In genomic region chr11:73131020-73131419, GRCm38 (mm10) we compare ENCODE assay signal across 8 mouse cellular contexts. TPM values are rescaled to one million over a fixed set of nuclear protein-coding genes. Genes with fewer than 3 reads are reported as not detected.
A peak's percentile ranks its signal among the peaks of the same experiment; 100 is the strongest.
DNase-seq lines count a peak whose midpoint lies in the region; ATAC-seq and TF ChIP-seq lines count a peak whose summit lies in the region.

No protein-coding gene starts in this region.

- peak; percentile 45 to 49 for DNase-seq in heart, postnatal 10 days
- no peak for DNase-seq in heart, adult 18-20 months
- DNase-seq in 416B (ENCODE audit: low read depth), result peak; percentile 75
- DNase-seq in ZHBTc4 (ENCODE audit: low read depth, low spot score), result peak; percentile 63
- peak; percentile 32 for DNase-seq in lung, postnatal 0 days (ENCODE audit: low spot score)
- no peak for DNase-seq in cerebellum, adult 8-10 months
- DNase-seq in forebrain, embryonic 14.5 days (ENCODE audit: low spot score), result no peak
- DNase-seq in embryo, embryonic 11 days, result no peak

- WGBS in lung, postnatal 0 days, result 62% methylated on average over 7 of the region's 7 CpGs
- 79% methylated on average over 7 of the region's 7 CpGs for WGBS in forebrain, embryonic 14.5 days

- intact Hi-C loops in heart, postnatal 10 days (cut with DNase I), result no loop called here

- ATAC-seq in lung, postnatal 0 days, result no peak
- ATAC-seq in forebrain, embryonic 14.5 days, result no peak

- no peak for TF ChIP-seq EP300 in lung, postnatal 0 days (IDR thresholded peaks at IDR 0.05)

- H3K27ac ChIP-seq in lung, postnatal 0 days (ENCODE audit: low read length), result no peak overlapping the region
- no peak overlapping the region for H3K27ac ChIP-seq in forebrain, embryonic 14.5 days (ENCODE audit: low read depth, low read length)

- no peaks in the 10 kb centered on the region for H3K27me3 ChIP-seq in lung, postnatal 0 days (replicated peaks; ENCODE audit: insufficient read depth, low read length)
- H3K27me3 ChIP-seq in forebrain, embryonic 14.5 days (replicated peaks; ENCODE audit: control insufficient read depth, insufficient read depth, low read length), result no peaks in the 10 kb centered on the region

- H3K4me1 ChIP-seq in lung, postnatal 0 days (ENCODE audit: insufficient read depth, low read depth, low read length), result no peaks in the 10 kb centered on the region
- 0 out of 2 replicates have a peak, but pooled peaks cover 1% of the 10 kb centered on the region for H3K4me1 ChIP-seq in forebrain, embryonic 14.5 days (ENCODE audit: control insufficient read depth, insufficient read depth, low read length)

- H3K4me2 ChIP-seq in lung, postnatal 0 days (replicated peaks; ENCODE audit: low read depth, low read length), result no peak overlapping the region
- no peak overlapping the region for H3K4me2 ChIP-seq in forebrain, embryonic 14.5 days (ENCODE audit: low read length)

- peak; percentile 52 for TF ChIP-seq CTCF in lung, postnatal 0 days (IDR thresholded peaks at IDR 0.05)

- no peaks in the 10 kb centered on the region for H3K9me3 ChIP-seq in lung, postnatal 0 days (ENCODE audit: low read length)
- H3K9me3 ChIP-seq in forebrain, embryonic 14.5 days (replicated peaks; ENCODE audit: control insufficient read depth, low read length), result no peaks in the 10 kb centered on the region

- H3K4me3 ChIP-seq in lung, postnatal 0 days (ENCODE audit: low read depth, low read length), result no peak overlapping the region
- no peak overlapping the region for H3K4me3 ChIP-seq in forebrain, embryonic 14.5 days (ENCODE audit: low read depth, low read length)

- H3K36me3 ChIP-seq in lung, postnatal 0 days (ENCODE audit: insufficient read depth, low read length), result no peaks in the 10 kb centered on the region
- peaks cover 12% of the 10 kb centered on the region; the same call in 1 of the 2 replicates for H3K36me3 ChIP-seq in forebrain, embryonic 14.5 days (ENCODE audit: control insufficient read depth, insufficient read depth, low read length)

- H3K9ac ChIP-seq in lung, postnatal 0 days (replicated peaks; ENCODE audit: low read depth), result no peak overlapping the region
- H3K9ac ChIP-seq in forebrain, embryonic 14.5 days (ENCODE audit: low read length), result no peak overlapping the region

RNA-seq across cellular contexts. Expression of gene Haspin, which starts 7.1 kb away (rescaled TPM):
- total RNA-seq in heart, postnatal 10 days (2021), result 1 to 10 TPM; 2.4 TPM
- total RNA-seq in heart, adult 18-20 months (2021), result under 1 TPM; 0.12 to 0.21 TPM
- 2.4 and 2.5 TPM in 2 replicates for polyA plus RNA-seq in lung, postnatal 0 days (2015; fragmentation: Nextera tagmentation; extraction: Ambion mirVana)
- polyA plus RNA-seq in forebrain, embryonic 14.5 days (2014; fragmentation: Nextera tagmentation; extraction: Ambion mirVana), result 6.5 and 6.6 TPM in 2 replicates

RNA-seq across cellular contexts. Expression of gene P2rx5, which starts 29.2 kb away (rescaled TPM):
- total RNA-seq in heart, postnatal 10 days (2021), result 1 to 10 TPM; 7.4 to 8.1 TPM
- 10 to 100 TPM; 14.4 to 17.1 TPM for total RNA-seq in heart, adult 18-20 months (2021)
- polyA plus RNA-seq in lung, postnatal 0 days (2015; fragmentation: Nextera tagmentation; extraction: Ambion mirVana), result 1.4 and 2.2 TPM in 2 replicates
- polyA plus RNA-seq in forebrain, embryonic 14.5 days (2014; fragmentation: Nextera tagmentation; extraction: Ambion mirVana), result 0.78 and 0.93 TPM in 2 replicates

RNA-seq across cellular contexts. Expression of gene Itgae, which starts 40.6 kb away (rescaled TPM):
- under 1 TPM in 1 of 2 experiments, not detected in 1; 0.07 TPM for total RNA-seq in heart, postnatal 10 days (2021)
- total RNA-seq in heart, adult 18-20 months (2021), result under 1 TPM; 0.10 to 0.41 TPM
- polyA plus RNA-seq in lung, postnatal 0 days (2015; fragmentation: Nextera tagmentation; extraction: Ambion mirVana), result 0.23 and 0.30 TPM in 2 replicates
- polyA plus RNA-seq in forebrain, embryonic 14.5 days (2014; fragmentation: Nextera tagmentation; extraction: Ambion mirVana), result 0.11 and 0.25 TPM in 2 replicates

RNA-seq across cellular contexts. Expression of gene Emc6, which starts 45.8 kb away (rescaled TPM):
- 10 to 100 TPM; 71.4 to 82.7 TPM for total RNA-seq in heart, postnatal 10 days (2021)
- 10 to 100 TPM; 94.8 to 98.0 TPM for total RNA-seq in heart, adult 18-20 months (2021)
- 160 and 177 TPM in 2 replicates for polyA plus RNA-seq in lung, postnatal 0 days (2015; fragmentation: Nextera tagmentation; extraction: Ambion mirVana)
- 140 and 163 TPM in 2 replicates for polyA plus RNA-seq in forebrain, embryonic 14.5 days (2014; fragmentation: Nextera tagmentation; extraction: Ambion mirVana)

RNA-seq across cellular contexts. Expression of gene Tax1bp3, which starts 45.9 kb away (rescaled TPM):
- total RNA-seq in heart, postnatal 10 days (2021), result 100 to 1,000 TPM in 1 of 2 experiments, 10 to 100 TPM in 1; 89.1 to 105 TPM
- 10 to 100 TPM; 48.7 to 53.3 TPM for total RNA-seq in heart, adult 18-20 months (2021)
- 373 and 379 TPM in 2 replicates for polyA plus RNA-seq in lung, postnatal 0 days (2015; fragmentation: Nextera tagmentation; extraction: Ambion mirVana)
- polyA plus RNA-seq in forebrain, embryonic 14.5 days (2014; fragmentation: Nextera tagmentation; extraction: Ambion mirVana), result 193 and 203 TPM in 2 replicates

Comparison
In these comparisons a context has a peak if more than half of its experiments do, and no peak if none do; other contexts are left out.
1. DNase-seq: peak in heart, postnatal 10 days (2 of 2), 416B (single experiment), ZHBTc4 (single experiment) and lung, postnatal 0 days (single experiment); none in heart, adult 18-20 months (0 of 2), cerebellum, adult 8-10 months (single experiment), forebrain, embryonic 14.5 days (single experiment) and embryo, embryonic 11 days (single experiment).